Mouse (Mus musculus) liver, embryonic 16.5 days (tissue): Measurements from ENCODE around the gene Gm15262. TPM values are rescaled to one million over a fixed set of nuclear protein-coding genes. Genes with fewer than 3 reads are reported as not detected.

Source experiments
- polyA plus RNA-seq: library from polyadenylated mRNA; unstranded; fragments of >200 nt; fragmentation: Nextera tagmentation; extraction: Ambion mirVana; gene quantifications from 2 replicates; pipeline ENCODE4 v1.2.1, GENCODE M21; 2015

Gm15262 gene
- polyA plus RNA-seq, 1 experiment from 2014 or later, result not detected

Other genes with a start within 250 kb of the Gm15262 start
- gene Scml2, start 170.3 kb upstream of the Gm15262 start, polyA plus RNA-seq, result 0.46 and 0.64 TPM in 2 replicates